Mouse (Mus musculus) fat pad, adult 2 months (tissue): ENCODE measurements around the gene Nup107.
"Not testable (repeated sequence)": the region's sequence is repeated elsewhere in the genome, so short reads cannot be mapped to it uniquely, and the experiment has no call there.

Experiments used
- DNase-seq: peaks from one replicate; pipeline ENCODE4 v3.0.0-alpha.2; 2011; ENCODE audit warnings: low read depth, low spot score; ENCODE audit errors: extremely low read depth

The Nup107 gene

DNA sequence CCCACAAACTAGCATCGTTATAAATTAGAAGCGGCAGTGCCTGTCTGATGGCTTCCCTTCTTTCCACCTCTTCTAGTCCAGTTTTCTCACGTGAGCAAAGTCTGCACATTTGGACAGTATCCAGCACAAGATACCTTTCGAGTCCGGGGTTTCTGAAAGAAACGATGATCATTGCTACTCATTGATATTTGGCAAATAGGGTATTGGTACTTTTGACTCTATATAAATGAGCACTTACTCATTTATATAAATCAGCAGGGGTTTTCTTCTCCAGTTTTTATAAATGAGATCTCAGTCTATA lies 52.9 kb downstream of the Nup107 start:
- no peak for DNase-seq

GRCm38 (mm10) chr10:117738928-117739647 lies 53.4 kb downstream of the Nup107 start:
- DNase-seq = no peak

GRCm38 (mm10) chr10:117738140-117738921 lies 54.2 kb downstream of the Nup107 start:
- no peak for DNase-seq

- not testable (repeated sequence) for DNase-seq
These were observed 55.0 kb downstream of the Nup107 start for GRCm38 (mm10) chr10:117737498-117737897.

GRCm38 (mm10) chr10:117737075-117737474 lies 55.4 kb downstream of the Nup107 start:
- DNase-seq = no peak

DNA sequence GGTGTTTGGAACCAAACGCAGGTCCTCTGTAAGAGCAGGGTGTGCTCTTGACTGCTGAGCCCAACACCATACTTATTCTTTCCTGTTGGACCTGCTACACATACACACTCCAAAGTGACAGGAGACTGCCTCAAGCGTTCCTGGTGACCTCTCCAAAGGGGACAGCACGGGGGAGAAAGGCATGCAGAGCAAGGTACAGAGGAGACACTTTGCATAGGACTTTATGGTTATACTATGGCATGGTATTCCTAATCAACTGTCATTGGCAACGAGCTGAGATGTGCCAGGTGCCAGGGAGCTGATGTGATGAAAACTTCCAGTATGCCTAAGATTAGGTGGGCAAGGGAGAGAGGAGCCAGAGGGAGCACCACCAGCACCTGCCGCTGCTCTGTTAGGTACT lies 55.9 kb downstream of the Nup107 start:
- no peak for DNase-seq

- DNase-seq = not testable (repeated sequence)
These were observed 57.1 kb downstream of the Nup107 start for GRCm38 (mm10) chr10:117735396-117735795.

- DNase-seq = not testable (repeated sequence)
These were observed 58.2 kb downstream of the Nup107 start for GRCm38 (mm10) chr10:117734104-117734852.

DNA sequence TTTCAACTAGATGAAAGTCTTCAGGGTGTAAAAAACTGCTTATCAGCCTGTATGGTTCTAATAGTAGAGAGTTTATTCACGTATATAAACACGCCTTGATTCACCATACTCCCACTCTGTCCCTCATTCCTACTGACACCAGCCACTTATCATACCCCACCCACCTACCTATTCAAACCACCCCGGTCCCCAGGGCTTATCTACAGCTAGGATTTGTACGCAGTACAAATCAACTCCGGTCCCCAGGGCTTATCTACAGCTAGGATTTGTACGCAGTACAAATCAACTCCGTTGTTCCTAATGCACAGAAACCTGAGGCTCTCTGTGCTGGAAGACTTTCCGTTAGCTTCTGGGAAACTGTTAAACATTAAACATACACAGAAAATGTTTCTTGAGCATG lies 58.9 kb downstream of the Nup107 start:
- not testable (repeated sequence) for DNase-seq

GRCm38 (mm10) chr10:117732962-117733592 lies 59.4 kb downstream of the Nup107 start:
- no peak for DNase-seq

DNA sequence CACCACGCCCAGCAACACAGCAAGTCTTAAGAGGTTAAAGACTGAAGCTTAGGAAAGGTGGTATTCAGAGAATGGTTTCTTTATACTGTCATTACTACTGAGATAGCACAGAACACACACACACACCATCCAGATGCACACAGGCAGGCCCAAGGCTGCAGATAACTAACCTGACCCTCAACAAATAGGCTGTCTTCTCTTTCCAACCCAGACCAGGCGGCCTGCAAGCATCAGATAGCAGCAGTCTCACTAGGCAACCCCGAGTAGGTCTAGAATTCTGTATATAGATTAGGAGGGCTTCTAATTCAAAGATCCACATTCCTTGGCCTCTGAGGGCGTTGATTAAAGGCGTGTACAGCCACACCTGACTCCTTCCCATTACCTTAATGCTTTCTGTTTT lies 60.3 kb downstream of the Nup107 start:
- DNase-seq = no peak

DNA sequence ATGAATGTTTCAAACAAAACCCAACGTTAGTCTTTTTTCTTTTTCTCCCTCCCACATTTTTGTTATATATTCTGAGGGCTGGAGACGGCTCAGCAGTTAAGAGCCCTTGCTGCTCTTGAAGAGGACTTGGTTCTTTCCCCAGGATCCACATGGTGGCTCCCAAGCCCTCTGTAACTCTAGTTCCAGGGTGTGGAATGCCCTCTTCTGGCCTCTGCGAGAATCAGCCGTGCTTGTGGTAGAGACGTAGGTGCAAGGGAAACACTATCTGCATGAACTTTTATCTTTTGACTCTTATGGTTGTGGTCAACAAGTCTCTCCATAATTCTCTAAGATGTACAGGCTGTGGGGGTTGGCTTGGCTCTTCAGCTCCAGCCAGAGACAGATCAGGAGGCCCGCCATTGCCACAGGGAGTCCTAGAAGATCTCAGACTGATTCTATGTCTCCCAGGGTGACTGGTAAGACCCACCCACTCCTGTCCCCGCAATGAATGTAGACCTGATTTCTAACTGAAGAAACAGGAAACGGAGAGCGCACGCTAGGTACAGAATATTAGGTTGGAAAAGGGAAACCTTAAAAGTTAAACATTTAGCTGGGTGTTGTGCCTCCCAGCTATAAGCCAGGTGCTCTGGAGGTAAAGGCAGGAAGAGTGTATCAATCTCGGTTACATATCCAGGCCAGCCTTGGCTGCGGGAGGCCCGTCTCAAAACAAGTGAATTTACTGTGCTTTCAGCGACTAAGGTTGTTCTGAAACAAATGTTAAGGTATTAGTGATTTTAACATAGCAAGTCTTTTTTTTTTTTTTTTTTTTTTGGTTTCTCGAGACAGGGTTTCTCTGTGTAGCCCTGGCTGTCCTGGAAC lies 61.0 kb downstream of the Nup107 start:
- no peak for DNase-seq

DNA sequence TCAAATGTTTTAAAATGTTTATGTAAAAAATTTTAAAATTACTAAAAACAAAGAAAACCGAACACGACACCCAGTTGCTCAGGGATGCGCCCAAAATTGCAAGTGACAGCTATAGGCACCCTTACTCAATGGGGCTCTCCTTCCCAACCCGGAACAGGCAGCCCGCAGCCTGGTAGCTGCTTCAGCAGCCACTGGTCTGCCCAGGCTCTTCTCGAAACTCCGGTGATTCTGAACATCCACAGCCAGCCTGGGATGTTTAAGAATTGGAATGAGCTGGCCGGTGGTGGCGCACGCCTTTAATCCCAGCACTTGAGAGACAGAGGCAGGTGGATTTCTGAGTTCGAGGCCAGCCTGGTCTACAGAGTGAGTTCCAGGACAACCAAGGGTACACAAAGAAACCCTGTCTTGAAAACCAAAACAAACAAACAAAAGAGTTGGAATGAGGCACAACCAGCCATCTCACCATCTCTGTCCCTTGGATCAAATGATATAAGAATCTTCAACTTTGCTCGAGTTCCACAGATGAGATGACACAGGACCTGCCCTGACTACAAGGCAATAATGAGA lies 61.8 kb downstream of the Nup107 start:
- no peak for DNase-seq

DNA sequence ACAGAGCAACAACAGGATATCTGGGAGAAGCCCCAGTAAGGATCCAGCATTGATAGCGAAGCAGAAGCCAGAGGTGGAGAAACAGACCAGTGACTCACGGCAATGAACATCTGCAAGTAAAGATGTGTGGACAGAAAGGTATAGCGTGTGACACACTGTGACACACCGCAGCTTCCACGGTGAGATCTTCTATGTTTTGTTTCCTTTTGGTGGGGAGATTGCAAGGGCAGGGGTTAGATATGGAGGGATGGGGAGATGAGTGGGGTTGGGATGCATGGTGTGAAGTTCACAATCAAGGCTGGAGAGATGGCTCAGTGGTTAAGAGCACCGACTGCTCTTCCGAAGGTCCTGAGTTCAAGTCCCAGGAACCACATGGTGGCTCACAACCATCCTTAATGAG lies 62.4 kb downstream of the Nup107 start:
- DNase-seq = no peak

DNA sequence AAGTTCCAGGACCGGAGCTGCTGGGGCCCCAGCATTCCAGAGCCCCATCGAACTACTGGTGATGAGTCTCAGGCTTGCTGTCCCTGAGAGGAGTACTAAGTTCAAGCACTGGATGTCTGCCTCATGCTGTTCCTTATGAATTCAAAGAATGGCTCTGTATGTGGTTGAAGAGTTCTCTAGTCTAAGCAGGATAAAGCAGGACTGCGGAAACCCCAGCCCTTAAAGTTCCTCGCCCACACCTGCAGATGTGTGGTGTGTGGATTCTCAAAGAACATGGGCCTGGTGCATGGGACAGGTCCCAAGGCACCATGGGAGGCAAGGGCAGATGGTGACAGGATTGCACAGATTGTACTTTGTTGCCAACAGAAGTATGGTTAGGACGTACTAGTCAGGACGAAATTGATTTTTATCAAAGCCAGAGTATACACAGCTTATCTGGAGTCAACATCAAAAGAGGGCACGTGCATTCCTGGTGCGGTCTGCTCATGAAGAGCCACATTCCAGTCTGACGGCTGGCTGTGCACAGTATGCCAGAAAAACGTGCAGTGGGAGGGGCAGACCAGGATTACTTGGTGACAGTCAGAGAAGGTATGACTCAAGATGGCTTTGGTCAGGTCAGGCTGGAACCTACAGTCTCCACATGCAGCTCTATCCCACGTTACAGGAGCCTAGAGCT lies 63.2 kb downstream of the Nup107 start:
- DNase-seq = no peak

GRCm38 (mm10) chr10:117728574-117728973 lies 63.9 kb downstream of the Nup107 start:
- DNase-seq = no peak

- no peak for DNase-seq
These were observed 64.9 kb downstream of the Nup107 start for GRCm38 (mm10) chr10:117727518-117728110.

DNA sequence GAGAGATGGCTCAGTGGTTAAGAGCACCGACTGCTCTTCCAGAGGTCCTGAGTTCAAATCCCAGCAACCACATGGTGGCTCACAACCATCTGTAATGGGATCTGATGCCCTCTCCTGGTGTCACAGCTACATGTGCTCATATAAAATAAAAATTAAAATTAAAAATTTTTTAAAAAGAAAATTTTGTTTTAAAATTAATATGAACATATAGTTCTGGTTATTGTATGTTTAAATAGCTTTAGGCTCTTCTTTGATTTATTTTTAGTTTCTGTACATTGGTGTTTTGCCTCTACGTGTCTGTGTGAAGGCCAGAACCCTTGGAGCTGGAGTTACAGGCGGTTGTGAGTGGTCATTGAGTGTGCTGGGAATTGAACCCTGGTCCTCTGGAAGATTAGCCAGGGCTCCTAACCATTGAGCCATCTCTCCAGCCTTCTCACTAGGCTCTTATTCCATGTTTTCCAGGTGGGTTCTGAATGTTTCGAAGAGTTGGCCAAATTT lies 65.6 kb downstream of the Nup107 start:
- no peak for DNase-seq

DNA sequence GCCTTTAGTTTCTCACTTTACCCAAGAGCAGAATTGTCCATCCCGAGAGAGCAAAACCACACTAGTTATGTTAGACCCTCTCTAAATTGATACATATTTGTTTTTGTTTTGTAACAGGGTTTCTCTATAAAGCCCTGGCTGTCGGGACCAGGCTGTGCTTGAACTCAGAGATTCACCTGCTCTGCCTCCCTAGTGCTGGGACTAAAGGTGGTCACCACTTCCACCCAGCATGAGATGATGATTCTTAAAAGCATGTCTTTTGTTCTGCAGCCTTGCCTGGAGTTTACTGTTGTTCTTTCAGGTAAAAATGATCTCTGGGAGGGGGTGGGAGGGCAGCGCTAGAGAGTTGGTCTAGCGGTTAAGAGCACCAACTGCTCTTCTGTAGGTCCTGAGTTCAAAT lies 66.2 kb downstream of the Nup107 start:
- no peak for DNase-seq
